Mouse (Mus musculus): ENCODE data around the gene Stpg3.

Gene Stpg3

GRCm38 (mm10) chr2:25234551-25235220 is 20.2 kb upstream of the Stpg3 start:
- DNase-seq, result no peak

- DNase-seq, result no peak
Measured at GRCm38 (mm10) chr2:25234050-25234449, 19.6 kb upstream of the Stpg3 start, which contains the start of gene Slc34a3. Slc34a3 (minus strand) TSS chr2:25234364.

- no peak for DNase-seq
Measured at GRCm38 (mm10) chr2:25233421-25233820, 19.0 kb upstream of the Stpg3 start.

- DNase-seq, result no peak
Measured at GRCm38 (mm10) chr2:25231038-25231437, 16.6 kb upstream of the Stpg3 start.

- DNase-seq, result no peak
Measured at GRCm38 (mm10) chr2:25230581-25230980, 16.1 kb upstream of the Stpg3 start.

GRCm38 (mm10) chr2:25229582-25229981 is 15.1 kb upstream of the Stpg3 start:
- no peak for DNase-seq

- DNase-seq, result no peak
Measured at GRCm38 (mm10) chr2:25228995-25229530, 14.6 kb upstream of the Stpg3 start.

- DNase-seq, result peak; percentile 71 to 87
Measured at GRCm38 (mm10) chr2:25228431-25228889, 14.0 kb upstream of the Stpg3 start.

GRCm38 (mm10) chr2:25227406-25227805 is 13.0 kb upstream of the Stpg3 start:
- DNase-seq, result no peak

- DNase-seq, result no peak
Measured at GRCm38 (mm10) chr2:25226864-25227263, 12.4 kb upstream of the Stpg3 start.

- no peak for DNase-seq
Measured at GRCm38 (mm10) chr2:25225811-25226379, 11.5 kb upstream of the Stpg3 start.

GRCm38 (mm10) chr2:25224766-25225752 is 10.6 kb upstream of the Stpg3 start:
- DNase-seq, result peak; percentile 89 to 97

GRCm38 (mm10) chr2:25224492-25224765 is 10.0 kb upstream of the Stpg3 start, which contains the start of gene Tubb4b:
Tubb4b (minus strand) TSS chr2:25224702.
- no peak for DNase-seq

- peak; percentile 75 to 78 for DNase-seq
Measured at GRCm38 (mm10) chr2:25223681-25224491, 9.4 kb upstream of the Stpg3 start.

GRCm38 (mm10) chr2:25221331-25221772 is 6.9 kb upstream of the Stpg3 start:
- no peak for DNase-seq

- no peak for DNase-seq
Measured at GRCm38 (mm10) chr2:25218445-25218844, 4.0 kb upstream of the Stpg3 start, which contains the start of gene Fam166a. Fam166a (plus strand) TSS chr2:25218745.

- no peak for DNase-seq
Measured at GRCm38 (mm10) chr2:25217666-25218065, 3.2 kb upstream of the Stpg3 start.

GRCm38 (mm10) chr2:25213266-25213865 is 1.1 kb downstream of the Stpg3 start:
- DNase-seq, result no peak

GRCm38 (mm10) chr2:25211121-25211670 is 3.2 kb downstream of the Stpg3 start, which contains the start of gene Nelfb:
Nelfb (minus strand) TSS chr2:25211489.
- DNase-seq, result peak; percentile 86 to 91

GRCm38 (mm10) chr2:25210686-25211085 is 3.8 kb downstream of the Stpg3 start:
- DNase-seq, result no peak

- DNase-seq, result no peak
Measured at GRCm38 (mm10) chr2:25207593-25207992, 6.8 kb downstream of the Stpg3 start.

Measured in spleen, adult 18-20 months (tissue).